In the genomic region with DNA sequence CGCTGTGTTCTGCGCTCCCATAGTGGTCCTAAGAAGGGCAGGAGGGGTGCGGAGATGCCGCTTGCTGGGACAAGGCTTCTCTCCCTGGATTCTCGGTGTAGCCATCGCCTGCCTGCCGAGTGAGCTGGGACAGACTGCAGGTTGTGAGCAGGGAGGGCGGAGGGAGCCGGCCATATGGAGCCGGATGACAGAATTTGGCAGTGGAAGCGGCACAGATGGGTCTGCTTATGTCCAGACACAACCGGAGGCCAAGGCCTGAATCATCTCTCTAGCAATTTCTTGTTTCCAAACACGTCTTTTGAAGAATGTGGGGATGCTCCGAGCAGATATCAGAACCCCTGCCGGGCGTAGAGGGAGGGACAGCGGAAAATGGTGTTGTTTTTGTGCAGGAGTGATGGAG, we compare ENCODE assay signal across 9 mouse cellular contexts. TPM values are rescaled to one million over a fixed set of nuclear protein-coding genes. Genes with fewer than 3 reads are reported as not detected.
DNase-seq lines count a peak whose midpoint lies in the region; ATAC-seq lines count a peak whose summit lies in the region.
"Had no signal": no experiment of that assay in that cellular context is flagged by ENCODE, and none has a peak within 500 bp of the region (broad histone marks: within the 10 kb centered on the region; RNA-seq: fewer than 3 reads in every experiment).

No protein-coding gene starts in this region.

- 0 out of 2 replicates have a peak overlapping the region, but pooled peaks have one; percentile 29 for H3K27ac ChIP-seq in heart, embryonic 15.5 days
- no peak overlapping the region for H3K27ac ChIP-seq in heart, embryonic 12.5 days (ENCODE audit: poor library complexity, severe bottlenecking)
- H3K27ac ChIP-seq in hindbrain, embryonic 16.5 days (ENCODE audit: low read depth, low read length): peak overlapping the region; percentile 65
- no peak overlapping the region for H3K27ac ChIP-seq in limb, embryonic 12.5 days
- H3K27ac ChIP-seq: macrophage had no signal

- WGBS in heart, embryonic 15.5 days: 65% methylated on average over 17 of the region's 17 CpGs
- 47% methylated on average over 17 of the region's 17 CpGs for whole genome bisulfite sequencing in heart, embryonic 12.5 days
- 50% methylated on average over 17 of the region's 17 CpGs for WGBS in hindbrain, embryonic 16.5 days
- WGBS in limb, embryonic 12.5 days: 66% methylated on average over 17 of the region's 17 CpGs

- peaks cover 25% of the 10 kb centered on the region for H3K4me1 ChIP-seq in heart, embryonic 15.5 days (replicated peaks)
- peaks cover 16% of the 10 kb centered on the region for H3K4me1 ChIP-seq in heart, embryonic 12.5 days (replicated peaks)
- H3K4me1 ChIP-seq in hindbrain, embryonic 16.5 days (ENCODE audit: control insufficient read depth, insufficient read depth, low read depth, low read length): peaks cover 13% of the 10 kb centered on the region
- peaks cover 42% of the 10 kb centered on the region for H3K4me1 ChIP-seq in limb, embryonic 12.5 days (replicated peaks)

- H3K4me2 ChIP-seq in heart, embryonic 15.5 days: no peak overlapping the region
- H3K4me2 ChIP-seq in heart, embryonic 12.5 days: no peak overlapping the region
- H3K4me2 ChIP-seq in hindbrain, embryonic 16.5 days (ENCODE audit: low read length): no peak overlapping the region
- H3K4me2 ChIP-seq in limb, embryonic 12.5 days: no peak overlapping the region

- no peak for ATAC-seq in heart, embryonic 15.5 days (replicated peaks; ENCODE audit: insufficient number of reproducible peaks, insufficient read depth, low FRiP score, low read depth)
- ATAC-seq in heart, embryonic 12.5 days (ENCODE audit: insufficient number of reproducible peaks, low FRiP score): no peak
- ATAC-seq in hindbrain, embryonic 16.5 days: peak; percentile 67
- ATAC-seq in limb, embryonic 12.5 days (ENCODE audit: insufficient number of reproducible peaks, insufficient read depth, low FRiP score, low TSS enrichment, low read depth): no peak
- ATAC-seq in megakaryocyte-erythroid progenitor cell, adult 5-6 weeks (replicated peaks; ENCODE audit: low FRiP score, low TSS enrichment, poor library complexity, severe bottlenecking): no peak

- no peak overlapping the region for H3K9ac ChIP-seq in heart, embryonic 15.5 days
- H3K9ac ChIP-seq in heart, embryonic 12.5 days: no peak overlapping the region
- H3K9ac ChIP-seq in hindbrain, embryonic 16.5 days (ENCODE audit: low read depth, low read length): no peak overlapping the region
- 0 out of 2 replicates have a peak overlapping the region, but pooled peaks have one; percentile 23 for H3K9ac ChIP-seq in limb, embryonic 12.5 days (replicated peaks)

- no peaks in the 10 kb centered on the region for H3K27me3 ChIP-seq in heart, embryonic 15.5 days
- H3K27me3 ChIP-seq in heart, embryonic 12.5 days (replicated peaks): peaks cover 9% of the 10 kb centered on the region; the same call in 1 of the 2 replicates
- no peaks in the 10 kb centered on the region for H3K27me3 ChIP-seq in hindbrain, embryonic 16.5 days (replicated peaks; ENCODE audit: control insufficient read depth, insufficient read depth, low read length)
- H3K27me3 ChIP-seq in limb, embryonic 12.5 days: peaks cover 21% of the 10 kb centered on the region

- DNase-seq in cerebellum, postnatal 14 days: peak; percentile 92 to 97
- peak; percentile 71 for DNase-seq in right cerebral cortex, postnatal 4 days
- no peak for DNase-seq in embryo, embryonic 10 days (ENCODE audit: low spot score)

- no peaks in the 10 kb centered on the region for H3K9me3 ChIP-seq in heart, embryonic 15.5 days (replicated peaks)
- H3K9me3 ChIP-seq in heart, embryonic 12.5 days (replicated peaks): no peaks in the 10 kb centered on the region
- no peaks in the 10 kb centered on the region for H3K9me3 ChIP-seq in hindbrain, embryonic 16.5 days (ENCODE audit: control insufficient read depth, low read length)
- H3K9me3 ChIP-seq in limb, embryonic 12.5 days: no peaks in the 10 kb centered on the region

- H3K4me3 ChIP-seq in heart, embryonic 15.5 days: no peak overlapping the region
- no peak overlapping the region for H3K4me3 ChIP-seq in heart, embryonic 12.5 days
- H3K4me3 ChIP-seq in hindbrain, embryonic 16.5 days (ENCODE audit: low read length): no peak overlapping the region
- no peak overlapping the region for H3K4me3 ChIP-seq in limb, embryonic 12.5 days (replicated peaks)

- no peaks in the 10 kb centered on the region for H3K36me3 ChIP-seq in heart, embryonic 15.5 days
- H3K36me3 ChIP-seq in heart, embryonic 12.5 days: no peaks in the 10 kb centered on the region
- no peaks in the 10 kb centered on the region for H3K36me3 ChIP-seq in hindbrain, embryonic 16.5 days (ENCODE audit: control insufficient read depth, insufficient read depth, low read length)
- H3K36me3 ChIP-seq in limb, embryonic 12.5 days: no peaks in the 10 kb centered on the region

RNA-seq across cellular contexts. Expression of a gene that starts 42.9 kb away (rescaled TPM):
- 149 and 153 TPM in 2 replicates for polyA plus RNA-seq in heart, embryonic 15.5 days (2015; fragmentation: Nextera tagmentation; extraction: Ambion mirVana)
- 104 and 107 TPM in 2 replicates for polyA plus RNA-seq in heart, embryonic 12.5 days (2016; fragmentation: Nextera tagmentation; extraction: Ambion mirVana)
- 20.8 and 22.5 TPM in 2 replicates for polyA plus RNA-seq in hindbrain, embryonic 16.5 days (2015; fragmentation: Nextera tagmentation; extraction: Ambion mirVana)
- 1.2 and 1.3 TPM in 2 replicates for polyA plus RNA-seq in limb, embryonic 12.5 days (2016; fragmentation: Nextera tagmentation; extraction: Ambion mirVana)
- not detected in 2 replicates for total RNA-seq in megakaryocyte-erythroid progenitor cell, adult 5-6 weeks (2014; fragmentation: Nextera tagmentation)
- 0.75 and 3.8 TPM in 2 replicates for total RNA-seq in megakaryocyte-erythroid progenitor cell, adult 5-6 weeks (2017)

Comparison
In these comparisons a context has a peak if more than half of its experiments do, and no peak if none do; other contexts are left out.
1. H3K27ac ChIP-seq: peak in heart, embryonic 15.5 days (single experiment) and hindbrain, embryonic 16.5 days (single experiment); none in heart, embryonic 12.5 days (single experiment) and limb, embryonic 12.5 days (single experiment).